Mouse (Mus musculus) neural tube, embryonic 10.5 days (tissue): ENCODE measurements around the gene Etnppl.

Experiments used
- DNase-seq: peaks from one replicate; pipeline ENCODE4 v3.0.0-alpha.2; 2017; ENCODE audit warnings: low spot score; ENCODE audit errors: extremely low spot score

The Etnppl gene

GRCm38 (mm10) chr3:130677671-130678460, 60.6 kb downstream of the Etnppl start:
- no peak for DNase-seq

- DNase-seq = no peak
Observed at GRCm38 (mm10) chr3:130681226-130681625, 64.0 kb downstream of the Etnppl start.

GRCm38 (mm10) chr3:130682183-130682582, 64.9 kb downstream of the Etnppl start:
- DNase-seq = no peak

- DNase-seq = no peak
Observed at GRCm38 (mm10) chr3:130683836-130684235, 66.6 kb downstream of the Etnppl start.

- DNase-seq = no peak
Observed at GRCm38 (mm10) chr3:130684276-130685013, 67.2 kb downstream of the Etnppl start.

- no peak for DNase-seq
Observed at GRCm38 (mm10) chr3:130685014-130685366, 67.7 kb downstream of the Etnppl start.

GRCm38 (mm10) chr3:130687051-130687450, 69.8 kb downstream of the Etnppl start:
- DNase-seq = no peak
